In the genomic region with DNA sequence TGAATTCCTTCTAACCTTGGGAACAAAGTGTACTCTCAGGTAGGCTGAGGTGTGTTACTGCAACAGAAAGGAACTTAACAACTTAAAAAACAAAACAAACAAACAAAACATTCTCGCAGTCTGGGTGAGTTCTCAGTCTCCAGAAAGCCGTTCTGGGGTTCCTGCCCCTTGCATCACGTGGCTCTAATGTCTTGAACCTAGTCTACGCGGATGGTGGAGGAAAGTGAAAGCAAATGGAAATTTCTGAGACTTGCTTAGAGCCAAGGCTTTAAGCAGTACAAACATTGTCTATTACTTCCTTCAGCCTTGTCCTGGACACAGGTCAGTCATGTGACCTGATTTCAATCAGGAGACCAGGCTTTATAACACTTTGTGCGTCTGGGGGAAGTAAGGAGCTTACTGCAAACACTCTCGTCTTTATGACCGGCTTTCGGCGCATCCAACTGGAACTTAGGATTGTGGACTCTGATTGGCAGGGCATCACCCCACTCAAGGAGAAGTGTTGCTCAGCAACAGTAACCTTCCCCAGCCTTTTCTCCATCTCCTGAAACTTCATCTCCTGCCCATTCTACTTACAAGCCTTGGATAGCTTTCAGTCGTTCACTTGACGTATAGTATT, we compare ENCODE assay signal across 25 mouse cellular contexts.
A peak's percentile ranks its signal among the peaks of the same experiment; 100 is the strongest.
DNase-seq lines count a peak whose midpoint lies in the region; ATAC-seq and TF ChIP-seq lines count a peak whose summit lies in the region.
"Had no signal": no experiment of that assay in that cellular context is flagged by ENCODE, and none has a peak within 500 bp of the region (broad histone marks: within the 10 kb centered on the region; RNA-seq: fewer than 3 reads in every experiment).

No protein-coding gene starts in this region.

- peak; percentile 71 for ATAC-seq in intestine, postnatal 0 days
- ATAC-seq in intestine, embryonic 16.5 days, result no peak
- peak; percentile 40; the same call in 1 of the 2 replicates for ATAC-seq in stomach, postnatal 0 days (ENCODE audit: low FRiP score, low TSS enrichment)
- ATAC-seq: forebrain, embryonic 13.5 days; forebrain, embryonic 16.5 days; hindbrain, embryonic 16.5 days; intestine, embryonic 15.5 days; Patski had no signal

- H3K79me3 ChIP-seq in C2C12 (ENCODE audit: low read depth), result no peaks in the 10 kb centered on the region

- no peaks in the 10 kb centered on the region for H3K36me3 ChIP-seq in intestine, postnatal 0 days (ENCODE audit: control insufficient read depth, insufficient read depth)
- H3K36me3 ChIP-seq in intestine, embryonic 16.5 days (ENCODE audit: control insufficient read depth, insufficient read depth, low read length), result no peaks in the 10 kb centered on the region
- H3K36me3 ChIP-seq in C2C12 (ENCODE audit: control insufficient read depth, insufficient read depth), result no peaks in the 10 kb centered on the region
- no peaks in the 10 kb centered on the region for H3K36me3 ChIP-seq in stomach, postnatal 0 days (ENCODE audit: control insufficient read depth, insufficient read depth, low read length)
- H3K36me3 ChIP-seq in embryonic facial prominence, embryonic 10.5 days (replicated peaks), result no peaks in the 10 kb centered on the region
- H3K36me3 ChIP-seq: embryonic facial prominence, embryonic 13.5 days; forebrain, embryonic 10.5 days; hindbrain, embryonic 10.5 days; hindbrain, embryonic 13.5 days; intestine, embryonic 15.5 days had no signal

- no peak for TF ChIP-seq EP300 in stomach, postnatal 0 days (optimal IDR thresholded peaks at IDR 0.05)

- DNase-seq in NIH3T3 (ENCODE audit: low read depth), result peak; percentile 4
- DNase-seq in stomach, postnatal 0 days (ENCODE audit: low spot score), result no peak
- no peak for DNase-seq in embryonic facial prominence, embryonic 10.5 days (ENCODE audit: low spot score)
- DNase-seq in urinary bladder, postnatal 25 days (ENCODE audit: low spot score), result no peak
- DNase-seq: adrenal gland, postnatal 10 days; adrenal gland, postnatal 36 days; cerebellum, adult 18-20 months; cerebellum, adult 9-10 months; cerebellum, postnatal 25 days; gastrocnemius, postnatal 10 days; gastrocnemius, postnatal 36 days had no signal

- H3K79me2 ChIP-seq in C2C12 (ENCODE audit: control insufficient read depth, insufficient read depth), result no peaks in the 10 kb centered on the region

- H3K4me3 ChIP-seq in intestine, postnatal 0 days (ENCODE audit: low read depth, low read length), result no peak overlapping the region
- no peak overlapping the region for H3K4me3 ChIP-seq in intestine, embryonic 16.5 days (ENCODE audit: low read length)
- no peak overlapping the region for H3K4me3 ChIP-seq in C2C12 (ENCODE audit: insufficient read depth, poor library complexity, severe bottlenecking)
- no peak overlapping the region for H3K4me3 ChIP-seq in stomach, postnatal 0 days (ENCODE audit: low read depth, low read length)
- no peak overlapping the region for H3K4me3 ChIP-seq in embryonic facial prominence, embryonic 10.5 days
- H3K4me3 ChIP-seq: embryonic facial prominence, embryonic 13.5 days; erythroblast, embryonic 14.5 days; forebrain, embryonic 10.5 days; forebrain, embryonic 13.5 days; hindbrain, embryonic 10.5 days; hindbrain, embryonic 13.5 days; intestine, embryonic 15.5 days had no signal

- H3K9ac ChIP-seq in intestine, postnatal 0 days (ENCODE audit: low read depth, low read length), result no peak overlapping the region
- no peak overlapping the region for H3K9ac ChIP-seq in intestine, embryonic 16.5 days (ENCODE audit: low read depth, low read length)
- no peak overlapping the region for H3K9ac ChIP-seq in stomach, postnatal 0 days (ENCODE audit: low read length)
- H3K9ac ChIP-seq: embryonic facial prominence, embryonic 13.5 days; forebrain, embryonic 13.5 days; hindbrain, embryonic 13.5 days; intestine, embryonic 15.5 days had no signal

- H3K27me3 ChIP-seq in intestine, postnatal 0 days (replicated peaks; ENCODE audit: control insufficient read depth, insufficient read depth, low read length), result no peaks in the 10 kb centered on the region
- no peaks in the 10 kb centered on the region for H3K27me3 ChIP-seq in intestine, embryonic 16.5 days (replicated peaks; ENCODE audit: control insufficient read depth, insufficient read depth, low read length)
- no peaks in the 10 kb centered on the region for H3K27me3 ChIP-seq in C2C12 (ENCODE audit: control insufficient read depth, insufficient read depth, insufficient read length)
- H3K27me3 ChIP-seq in stomach, postnatal 0 days (ENCODE audit: control insufficient read depth, insufficient read depth, low read length), result no peaks in the 10 kb centered on the region
- no peaks in the 10 kb centered on the region for H3K27me3 ChIP-seq in embryonic facial prominence, embryonic 10.5 days (replicated peaks; ENCODE audit: low read depth, poor library complexity, severe bottlenecking)
- H3K27me3 ChIP-seq: embryonic facial prominence, embryonic 13.5 days; forebrain, embryonic 13.5 days; hindbrain, embryonic 13.5 days; intestine, embryonic 15.5 days had no signal

- no peak overlapping the region for H3K27ac ChIP-seq in intestine, postnatal 0 days (ENCODE audit: low read depth, low read length)
- no peak overlapping the region for H3K27ac ChIP-seq in intestine, embryonic 16.5 days (ENCODE audit: low read length)
- H3K27ac ChIP-seq in stomach, postnatal 0 days (replicated peaks), result no peak overlapping the region
- no peak overlapping the region for H3K27ac ChIP-seq in embryonic facial prominence, embryonic 10.5 days (replicated peaks)
- H3K27ac ChIP-seq: embryonic facial prominence, embryonic 13.5 days; forebrain, embryonic 10.5 days; forebrain, embryonic 13.5 days; hindbrain, embryonic 10.5 days; hindbrain, embryonic 13.5 days; intestine, embryonic 15.5 days had no signal

- no peak overlapping the region for H3ac ChIP-seq in C2C12 (ENCODE audit: control insufficient read depth, insufficient read length, low read depth)

- TF ChIP-seq CTCF in intestine, postnatal 0 days (IDR thresholded peaks at IDR 0.05; ENCODE audit: low read depth), result no peak
- no peak for TF ChIP-seq CTCF in C2C12 (IDR thresholded peaks at IDR 0.05; ENCODE audit: control insufficient read depth, insufficient read depth, insufficient read length)
- no peak for TF ChIP-seq CTCF in stomach, postnatal 0 days (IDR thresholded peaks at IDR 0.05; ENCODE audit: low read depth)

- H3K4me1 ChIP-seq in intestine, postnatal 0 days (replicated peaks; ENCODE audit: control insufficient read depth, insufficient read depth, low read length), result no peaks in the 10 kb centered on the region
- H3K4me1 ChIP-seq in intestine, embryonic 16.5 days (ENCODE audit: control insufficient read depth, insufficient read depth, low read length), result no peaks in the 10 kb centered on the region
- no peaks in the 10 kb centered on the region for H3K4me1 ChIP-seq in stomach, postnatal 0 days (replicated peaks; ENCODE audit: control insufficient read depth, insufficient read depth)
- no peaks in the 10 kb centered on the region for H3K4me1 ChIP-seq in embryonic facial prominence, embryonic 10.5 days
- H3K4me1 ChIP-seq: embryonic facial prominence, embryonic 13.5 days; forebrain, embryonic 13.5 days; intestine, embryonic 15.5 days had no signal

- WGBS in intestine, postnatal 0 days, result 56% methylated on average over 12 of the region's 12 CpGs
- WGBS in intestine, embryonic 16.5 days, result 70% methylated on average over 12 of the region's 12 CpGs
- WGBS in stomach, postnatal 0 days, result 77% methylated on average over 12 of the region's 12 CpGs
- 88% methylated on average over 12 of the region's 12 CpGs for WGBS in embryonic facial prominence, embryonic 10.5 days

- H3K9me3 ChIP-seq in intestine, postnatal 0 days (ENCODE audit: control insufficient read depth), result 0 out of 2 replicates have a peak, but pooled peaks cover 2% of the 10 kb centered on the region
- no peaks in the 10 kb centered on the region for H3K9me3 ChIP-seq in intestine, embryonic 16.5 days (ENCODE audit: control insufficient read depth, low read length)
- no peaks in the 10 kb centered on the region for H3K9me3 ChIP-seq in stomach, postnatal 0 days (ENCODE audit: control insufficient read depth, low read length)
- H3K9me3 ChIP-seq in embryonic facial prominence, embryonic 10.5 days, result no peaks in the 10 kb centered on the region
- H3K9me3 ChIP-seq: embryonic facial prominence, embryonic 13.5 days; forebrain, embryonic 10.5 days; forebrain, embryonic 13.5 days; hindbrain, embryonic 10.5 days; hindbrain, embryonic 13.5 days; intestine, embryonic 15.5 days had no signal

- no peak overlapping the region for H3K4me2 ChIP-seq in intestine, postnatal 0 days (replicated peaks; ENCODE audit: low read depth)
- H3K4me2 ChIP-seq in intestine, embryonic 16.5 days (ENCODE audit: low read depth, low read length), result no peak overlapping the region
- H3K4me2 ChIP-seq in stomach, postnatal 0 days (replicated peaks; ENCODE audit: low read depth), result no peak overlapping the region
- H3K4me2 ChIP-seq: embryonic facial prominence, embryonic 13.5 days; forebrain, embryonic 13.5 days; heart, embryonic 11.5 days; hindbrain, embryonic 13.5 days; intestine, embryonic 15.5 days had no signal

TF ChIP-seq in C2C12, 6 proteins besides CTCF, POLR2A, EP300 and RAD21:
- TF ChIP-seq USF1 (IDR thresholded peaks at IDR 0.05; ENCODE audit: low read depth) (peak; percentile 5), MYOG (IDR thresholded peaks at IDR 0.05; ENCODE audit: control insufficient read depth, extremely low read depth, insufficient read length) (no peak), FOSL1 (IDR thresholded peaks at IDR 0.05; ENCODE audit: insufficient read depth, low read length, poor library complexity, severe bottlenecking) (no peak), MYOD1 (IDR thresholded peaks at IDR 0.05; ENCODE audit: control insufficient read depth, insufficient read length, low read depth) (no peak), MAX (IDR thresholded peaks at IDR 0.05) (no peak), CEBPB (IDR thresholded peaks at IDR 0.05; ENCODE audit: low read depth) (no peak)
